Mouse (Mus musculus) thymus, postnatal 25 days (tissue): ENCODE data around the gene Ssrp1.

Experiments used
- DNase-seq: peaks from one replicate; pipeline ENCODE4 v3.0.0; 2022

Gene Ssrp1

DNA sequence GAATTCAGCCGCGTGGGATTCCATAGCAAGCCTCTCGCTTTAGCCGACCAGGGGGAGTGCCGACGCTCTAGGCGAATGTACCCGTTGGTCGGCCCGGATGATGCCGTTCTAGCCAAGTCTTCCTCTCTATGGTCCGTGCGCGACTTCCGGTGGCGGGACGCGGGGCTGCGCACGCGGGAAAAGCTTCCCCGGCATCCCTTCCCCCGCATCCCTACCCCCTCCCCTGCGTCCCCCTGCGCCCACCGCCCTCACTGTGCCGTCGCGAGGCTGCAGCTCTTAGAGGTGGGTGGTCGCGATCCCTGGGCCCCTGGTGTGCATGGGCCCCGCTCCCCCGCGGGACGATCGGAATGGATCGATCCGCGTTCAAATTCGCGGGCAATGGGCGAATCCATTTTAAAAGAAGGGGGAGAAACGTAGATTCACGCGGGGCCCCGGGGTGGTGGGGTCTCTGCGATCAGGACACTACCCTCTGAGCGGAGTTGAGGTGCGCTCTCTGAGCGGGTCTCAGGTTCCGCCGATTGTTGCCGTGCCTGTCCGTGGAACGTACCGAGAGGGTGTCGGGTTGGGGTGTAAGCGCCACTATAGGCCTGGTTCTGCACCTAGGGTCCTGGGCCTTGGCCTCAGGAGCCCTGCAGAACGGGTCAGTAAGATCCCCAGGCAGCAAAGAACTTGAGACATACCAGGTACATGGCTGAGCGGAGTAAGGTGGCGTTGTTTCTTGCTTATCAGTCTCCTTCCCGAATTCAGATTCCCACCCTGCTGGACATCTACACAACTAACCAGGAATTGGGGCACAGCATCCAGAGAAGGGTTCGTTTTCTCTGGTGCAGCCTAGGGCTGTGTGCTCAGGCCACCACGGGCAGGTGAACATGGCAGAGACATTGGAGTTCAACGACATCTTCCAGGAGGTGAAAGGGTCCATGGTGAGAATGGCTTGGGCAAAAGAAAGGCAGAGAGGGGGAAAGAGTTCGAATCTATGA, at the start of gene Ssrp1, which contains the start of gene P2rx3:
Gene Ssrp1, plus strand, starts transcription at position 188 of the 980 bp plus-strand sequence.
Gene P2rx3, minus strand, starts transcription at position 416 of the 980 bp plus-strand sequence.
- DNase-seq = peak; percentile 89

DNA sequence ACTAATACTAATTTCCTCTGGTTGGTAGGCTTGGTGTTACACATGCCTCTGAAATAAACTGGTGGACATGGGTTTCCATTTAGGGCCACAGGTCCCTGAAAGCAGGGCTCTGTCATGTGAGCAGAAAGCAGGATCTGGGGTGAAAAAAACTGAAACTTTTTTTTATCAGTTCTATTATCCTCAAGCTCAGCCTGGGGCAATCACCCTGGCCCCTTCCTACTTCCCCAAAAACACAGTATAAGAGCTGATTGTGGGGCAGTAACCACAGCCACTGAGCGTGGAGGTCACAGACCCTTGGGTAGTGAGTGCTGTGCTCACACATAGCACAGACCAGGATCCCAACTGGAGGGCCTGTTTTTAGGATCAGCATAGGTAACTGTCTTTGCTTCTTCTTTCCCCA, 49.1 kb upstream of the Ssrp1 start, which contains the start of gene Prg3:
Gene Prg3, plus strand, starts transcription at position 286 of the 400 bp plus-strand sequence.
- no peak for DNase-seq

DNA sequence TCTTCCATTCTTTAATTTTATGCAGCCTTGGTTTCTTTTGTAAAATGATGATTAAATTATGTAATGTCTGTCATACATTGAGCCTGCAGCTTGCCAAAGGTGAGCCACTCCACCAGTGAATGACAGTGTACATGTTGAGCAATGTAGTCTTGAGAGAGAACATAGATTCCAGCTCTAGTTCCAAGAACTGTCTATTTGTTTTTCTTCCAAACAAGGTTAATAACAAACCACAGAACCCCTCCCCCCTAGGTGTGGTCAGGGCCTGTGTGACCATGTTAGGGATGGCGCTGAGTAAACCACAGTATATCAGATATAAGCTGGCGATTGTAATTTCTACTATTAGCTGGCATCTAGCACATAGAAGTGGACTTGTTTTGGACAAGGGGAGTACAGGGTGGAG, 40.7 kb upstream of the Ssrp1 start:
- no peak for DNase-seq

DNA sequence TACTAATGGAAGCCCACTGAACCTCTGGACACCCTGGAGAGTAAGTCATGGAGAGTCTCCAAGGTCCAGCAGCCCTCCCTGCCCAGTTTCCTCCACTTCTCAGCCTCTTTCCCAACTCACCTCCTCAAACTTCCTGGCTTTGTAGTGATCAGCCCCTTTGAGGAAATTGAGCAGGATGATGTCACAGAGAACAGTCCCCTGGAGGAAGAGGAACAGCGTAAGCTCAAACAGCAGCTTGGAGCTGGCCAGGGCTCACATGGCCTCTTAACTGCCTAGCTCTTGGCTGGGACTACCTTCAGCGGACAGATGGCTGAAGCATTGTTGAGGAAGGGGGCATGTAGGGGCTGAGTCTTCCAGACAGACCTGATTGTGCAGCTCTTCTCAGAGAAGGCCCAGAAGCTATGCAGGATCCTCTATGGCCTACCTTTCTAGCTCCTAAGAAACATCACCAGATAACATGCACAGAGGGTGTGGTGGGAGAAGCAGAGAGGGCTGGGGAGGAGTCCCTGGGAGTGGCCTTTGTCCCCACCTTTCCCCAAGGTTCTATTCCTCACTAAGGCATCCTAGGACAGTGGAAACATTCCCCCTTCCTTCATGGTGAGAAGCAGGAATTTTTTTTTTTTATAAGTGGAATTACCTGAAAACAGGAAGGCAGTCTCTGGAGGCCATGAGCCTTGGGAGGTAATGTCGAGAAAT, 37.4 kb upstream of the Ssrp1 start:
- DNase-seq = no peak

DNA sequence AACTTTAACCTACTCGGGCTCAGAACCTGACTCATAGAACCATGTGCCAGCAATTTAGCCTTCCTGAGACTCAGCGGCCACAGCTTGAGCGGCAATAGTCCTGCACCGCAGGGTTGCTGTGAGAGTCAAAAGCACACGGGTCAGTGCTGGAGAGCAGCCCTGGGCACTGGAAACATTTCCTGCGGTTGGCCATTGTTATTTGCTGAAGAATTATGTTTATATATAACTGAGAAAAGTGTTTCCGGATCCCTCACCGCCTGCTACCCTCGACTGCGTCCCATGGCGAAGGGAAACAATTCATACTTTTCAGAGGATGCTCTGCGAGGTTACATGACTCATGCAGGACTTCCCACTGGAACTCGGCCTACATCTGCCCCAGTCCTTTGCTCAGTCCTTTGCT, 35.5 kb upstream of the Ssrp1 start:
- no peak for DNase-seq

DNA sequence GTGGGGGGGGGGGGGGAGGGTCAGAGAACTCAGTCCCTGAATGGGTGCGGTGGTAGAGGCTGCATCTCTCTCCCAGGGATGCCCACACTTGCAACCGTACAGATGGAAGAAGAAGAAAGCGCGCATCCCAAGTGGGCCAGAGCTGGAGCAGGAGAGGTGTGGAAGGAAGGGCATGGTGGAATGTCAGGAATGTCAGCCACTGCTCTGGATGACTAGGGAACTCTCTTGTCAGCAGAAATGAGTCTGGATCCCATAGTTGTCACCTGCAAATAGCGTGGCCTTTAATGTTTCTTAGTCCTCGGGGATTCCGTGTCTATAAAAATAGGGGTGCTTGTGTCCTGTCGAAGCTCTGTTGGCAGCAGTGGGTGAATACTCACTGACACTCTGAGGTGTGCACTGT, 34.5 kb upstream of the Ssrp1 start:
- no peak for DNase-seq

DNA sequence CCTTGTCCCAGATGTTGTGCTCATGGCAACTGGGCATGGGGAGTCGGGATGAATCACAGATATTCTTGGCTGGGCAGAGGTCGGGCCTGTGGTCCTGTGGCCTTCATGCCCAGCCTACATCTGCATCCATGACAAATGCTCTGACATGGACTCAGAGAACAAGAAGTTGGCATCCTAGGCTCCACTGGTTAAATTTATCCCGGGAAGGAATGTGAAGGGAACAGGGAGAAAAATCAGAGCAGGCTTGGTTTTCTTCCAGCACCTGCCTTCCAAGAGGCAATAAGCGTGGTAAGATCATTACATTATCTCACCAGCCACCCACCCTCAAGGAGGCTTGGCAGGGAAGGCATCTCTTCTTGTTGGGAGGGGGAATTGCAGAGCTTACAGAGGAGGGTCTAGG, 32.7 kb upstream of the Ssrp1 start:
- DNase-seq = no peak

DNA sequence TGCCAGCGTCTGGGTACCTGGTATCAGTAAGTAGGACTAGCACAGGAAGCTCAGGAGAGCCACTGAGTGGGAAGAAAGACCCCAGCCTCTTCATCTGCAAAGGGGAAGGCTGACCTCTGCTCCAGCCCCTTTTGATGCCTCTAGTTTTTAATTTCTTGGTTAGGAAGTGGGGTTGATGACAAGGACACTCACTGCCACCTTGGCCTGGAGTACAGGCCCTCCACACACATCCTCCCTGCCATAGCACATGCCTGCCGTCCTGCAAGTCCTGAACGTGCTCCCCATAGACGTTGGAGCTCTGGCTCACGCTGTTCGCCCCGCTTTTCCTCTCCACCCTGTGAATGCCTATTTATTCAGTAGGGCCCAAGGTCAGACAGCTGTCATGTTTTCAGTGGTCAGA, 30.4 kb upstream of the Ssrp1 start:
- DNase-seq = no peak

DNA sequence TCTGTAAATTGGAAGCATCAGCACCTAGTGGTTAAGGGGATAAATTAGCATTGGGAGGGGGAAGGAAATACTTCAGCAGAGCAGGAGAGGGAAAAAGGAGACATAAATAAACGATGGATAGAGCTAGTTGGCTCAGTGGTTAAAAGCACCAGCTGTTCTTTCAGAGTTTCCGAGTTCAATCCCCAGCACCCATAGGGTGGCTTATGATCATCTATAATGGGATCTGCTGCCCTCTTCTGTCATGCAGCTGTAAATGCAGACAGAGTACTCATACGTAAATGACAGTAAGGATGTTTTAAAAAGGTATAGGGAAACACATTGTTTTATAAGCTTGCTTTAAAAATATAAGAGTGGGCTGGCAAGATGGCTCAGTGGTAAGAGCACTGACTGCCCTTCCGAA, 29.3 kb upstream of the Ssrp1 start:
- peak; percentile 17 for DNase-seq

DNA sequence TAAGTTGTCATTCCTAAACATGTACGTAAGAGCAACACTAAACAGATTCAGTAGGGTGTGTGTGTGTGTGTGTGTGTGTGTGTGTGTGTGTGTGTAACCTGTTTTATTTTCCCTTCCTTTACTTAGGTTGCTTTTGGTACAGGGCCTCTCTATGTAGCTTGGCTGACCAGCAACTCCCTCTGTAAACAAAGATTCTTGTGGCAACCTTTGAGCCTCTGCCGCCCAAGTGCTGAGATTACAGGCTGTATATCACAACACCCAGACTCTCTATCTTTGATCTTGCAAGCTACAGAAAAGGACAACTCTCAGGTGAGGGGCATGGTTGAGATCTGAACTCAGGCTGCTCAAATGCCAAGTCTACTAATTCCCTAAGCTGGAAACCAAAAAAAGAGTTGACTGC, 27.8 kb upstream of the Ssrp1 start:
- no peak for DNase-seq

DNA sequence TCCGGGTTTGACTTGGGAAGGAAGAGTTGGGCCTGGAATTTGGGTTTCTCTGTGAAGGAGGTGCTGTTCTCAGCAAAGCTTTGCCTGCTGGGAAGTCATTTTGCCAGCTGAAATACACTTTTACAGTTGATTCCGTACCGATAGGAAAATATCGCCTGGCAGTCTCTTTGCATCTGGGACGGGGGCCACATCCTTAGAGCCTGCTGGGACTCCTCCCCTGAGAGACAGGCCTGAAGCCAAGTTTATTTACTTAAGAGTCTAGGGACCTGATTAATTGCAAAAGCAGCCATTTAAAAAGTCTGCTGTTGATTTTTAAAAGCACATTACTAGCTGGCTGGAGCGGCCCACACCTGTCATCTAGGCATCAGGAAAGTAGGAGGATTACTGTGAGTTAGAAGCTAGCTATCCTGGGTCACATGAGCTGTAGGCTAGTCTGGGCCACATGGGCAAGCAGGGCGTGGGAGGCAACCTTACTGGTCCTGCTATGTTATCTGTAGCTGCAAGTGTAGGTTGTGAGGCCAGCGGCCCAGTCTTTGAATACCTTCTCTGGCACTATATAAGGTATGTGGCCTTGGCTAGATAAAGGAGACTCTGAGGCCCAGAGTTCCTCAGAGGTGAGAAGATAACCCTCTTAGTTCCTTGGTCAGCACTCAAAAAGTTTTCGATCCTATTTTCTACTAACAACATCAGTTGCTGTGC, 25.0 kb upstream of the Ssrp1 start:
- no peak for DNase-seq

DNA sequence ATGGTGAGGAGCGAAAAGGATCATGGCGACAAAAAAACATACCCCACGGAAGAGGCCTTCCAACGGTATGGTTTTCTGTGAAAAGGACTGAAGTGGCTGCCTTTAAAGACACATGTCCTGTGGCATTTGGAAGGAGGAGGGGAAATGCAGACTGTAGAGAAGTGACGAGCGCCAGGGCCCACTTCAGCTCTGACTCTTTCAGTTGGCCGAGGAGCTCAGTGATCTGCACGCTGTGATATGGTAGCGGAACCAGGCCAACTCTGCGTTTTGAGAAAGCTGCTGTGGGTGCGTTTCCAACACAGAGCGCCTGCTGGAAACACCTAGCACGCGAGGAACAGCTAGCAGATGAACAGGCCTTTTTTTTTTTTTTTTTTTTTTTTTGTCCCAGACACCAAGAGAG, 24.4 kb upstream of the Ssrp1 start:
- no peak for DNase-seq

DNA sequence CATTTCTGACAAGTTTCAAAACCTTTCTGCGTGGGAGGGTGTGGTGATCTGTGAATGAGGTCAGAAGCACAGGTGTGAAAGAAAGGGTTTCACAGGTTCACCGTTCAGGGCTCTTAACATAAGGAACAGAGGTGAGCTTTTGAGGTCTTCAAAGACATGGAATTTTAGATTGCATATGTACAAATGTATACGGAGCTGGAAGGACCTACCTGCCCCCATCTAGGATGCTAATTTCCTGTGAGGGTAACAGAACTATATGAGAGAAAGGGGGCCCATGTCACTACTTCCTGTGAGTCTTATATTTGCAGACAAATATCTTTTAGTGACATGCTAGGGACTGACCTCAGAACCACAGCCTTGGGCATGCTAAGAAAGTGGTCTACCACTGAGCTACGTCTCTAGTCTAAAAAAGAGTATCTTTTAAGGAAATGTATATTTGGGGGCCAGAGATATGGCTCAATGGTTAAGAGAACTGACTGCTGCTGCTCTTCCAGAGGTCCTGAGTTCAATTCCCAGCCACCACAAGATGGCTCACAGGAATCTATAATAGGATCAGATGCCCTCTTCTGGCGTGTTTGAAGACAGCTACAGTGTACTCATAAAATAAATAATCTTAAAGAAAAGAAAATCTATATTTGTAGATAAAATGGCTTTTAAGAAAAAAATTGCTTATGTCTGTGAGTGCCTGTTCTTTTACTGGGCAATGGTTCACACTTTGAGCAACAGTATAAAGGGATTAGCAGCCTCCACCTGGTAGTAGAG, 23.0 kb upstream of the Ssrp1 start:
- DNase-seq = no peak

DNA sequence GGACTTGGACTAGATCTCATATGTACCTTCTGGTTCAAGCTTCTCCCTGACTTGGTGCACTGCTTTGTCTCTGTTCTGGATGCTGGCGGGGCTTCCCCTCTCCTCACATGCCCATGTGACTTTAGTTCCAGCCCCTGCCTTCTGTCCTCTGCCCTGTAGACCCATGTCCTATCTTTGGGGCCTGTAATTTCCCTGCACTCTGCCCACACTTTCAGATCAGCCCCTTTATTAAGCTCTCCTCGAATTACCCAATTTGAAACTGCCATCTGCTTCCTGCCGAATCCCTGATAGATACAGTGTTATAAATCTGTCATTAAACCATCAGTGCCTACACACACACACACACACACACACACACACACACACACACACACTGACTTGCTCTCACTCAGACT, 22.4 kb upstream of the Ssrp1 start:
- no peak for DNase-seq

DNA sequence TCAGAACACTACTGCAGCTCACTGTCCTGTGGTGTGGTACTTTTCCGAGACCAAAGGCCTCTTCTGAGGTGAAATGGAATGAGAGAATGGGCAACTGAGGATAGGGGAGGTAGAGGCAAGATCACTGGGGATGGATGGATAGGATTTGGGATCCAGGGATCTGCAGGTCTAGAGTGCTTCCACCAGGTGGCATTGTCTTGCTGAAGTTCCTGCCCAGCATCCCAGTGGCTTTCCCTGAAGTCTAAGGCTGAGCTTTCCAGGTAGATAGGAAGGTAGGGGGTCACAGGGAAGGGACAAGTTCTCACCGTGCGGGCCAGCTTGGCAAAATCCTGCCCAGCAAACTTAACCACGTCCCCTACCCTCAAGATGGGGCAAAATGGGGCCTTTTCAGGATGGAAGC, 15.0 kb upstream of the Ssrp1 start:
- no peak for DNase-seq

DNA sequence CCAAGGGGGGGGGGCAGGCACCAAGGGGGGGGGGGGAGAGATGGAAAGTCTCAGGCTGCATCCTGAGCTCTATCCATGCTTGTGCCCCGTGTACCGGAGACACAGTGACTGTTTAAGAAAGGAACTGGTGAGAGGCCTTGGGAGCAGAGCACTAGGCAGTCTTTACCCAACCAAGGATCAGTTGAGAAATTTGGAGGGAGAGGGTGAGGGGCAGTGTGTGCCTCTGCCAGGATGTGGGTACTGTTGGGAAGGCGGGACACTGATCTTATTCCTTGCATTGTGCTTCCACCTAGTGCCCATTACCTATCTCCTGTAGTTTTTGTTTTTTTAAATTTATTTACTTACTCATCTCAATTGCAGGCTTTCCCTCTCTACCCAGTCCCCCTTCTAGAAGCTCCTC, 10.9 kb upstream of the Ssrp1 start:
- no peak for DNase-seq

DNA sequence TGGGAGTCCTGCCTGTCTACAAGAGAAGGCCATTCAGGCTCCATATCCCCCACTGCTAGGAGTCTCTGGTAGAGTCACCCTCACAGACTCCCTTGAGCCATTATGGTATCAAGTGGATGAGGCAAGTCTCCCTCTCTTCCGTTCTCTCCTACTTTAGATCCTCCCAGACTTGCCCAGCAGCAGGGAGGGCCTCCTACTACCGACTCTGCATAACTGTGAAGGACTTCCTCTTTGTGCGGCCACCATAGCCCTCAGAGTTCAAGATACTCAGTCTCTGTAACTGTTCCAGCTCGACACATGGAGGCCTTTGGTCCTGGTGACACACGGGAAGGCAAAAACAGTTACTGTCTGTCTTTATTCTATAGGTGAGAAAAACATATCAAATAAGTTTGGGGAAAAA, 9.8 kb upstream of the Ssrp1 start:
- DNase-seq = no peak

DNA sequence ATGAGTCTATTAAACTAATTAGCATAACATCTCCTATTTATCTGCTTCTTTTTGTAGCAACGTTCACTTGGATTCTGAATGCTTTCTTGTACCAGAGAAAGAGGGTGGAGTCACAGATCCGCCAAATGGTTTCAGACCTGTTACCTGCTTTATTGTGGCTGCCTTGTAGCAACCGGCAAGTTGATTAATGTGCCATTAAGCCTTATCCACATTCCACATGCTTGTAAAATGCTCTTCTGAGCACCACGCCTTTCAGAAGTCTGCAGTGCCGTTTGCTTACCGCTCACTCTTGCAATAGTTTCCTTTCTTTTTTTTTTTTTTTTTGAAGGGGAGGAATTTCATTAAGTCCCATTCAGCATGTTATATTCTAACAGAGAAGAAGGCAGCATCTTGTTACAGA, 7.1 kb upstream of the Ssrp1 start:
- DNase-seq = no peak

DNA sequence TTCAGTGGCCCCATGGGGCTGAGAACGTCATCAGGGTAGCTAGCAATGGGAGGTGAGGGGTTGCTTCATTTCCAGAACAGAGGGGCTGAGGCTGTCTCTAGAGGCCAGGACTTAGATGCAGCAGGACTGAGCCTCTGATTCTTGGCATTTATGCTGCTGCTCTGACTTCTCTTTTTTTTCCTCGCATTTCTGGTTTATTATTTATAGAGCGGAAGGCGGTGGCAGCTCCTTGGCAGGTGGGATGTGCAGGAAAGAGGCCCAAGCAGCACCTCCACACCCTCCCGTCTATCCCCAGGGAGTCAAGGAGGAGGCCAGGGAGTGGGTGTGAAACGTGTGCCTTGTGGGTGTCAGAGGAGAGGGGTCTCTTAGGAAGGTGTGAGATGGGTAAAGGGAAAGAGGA, 6.0 kb upstream of the Ssrp1 start:
- DNase-seq = no peak

DNA sequence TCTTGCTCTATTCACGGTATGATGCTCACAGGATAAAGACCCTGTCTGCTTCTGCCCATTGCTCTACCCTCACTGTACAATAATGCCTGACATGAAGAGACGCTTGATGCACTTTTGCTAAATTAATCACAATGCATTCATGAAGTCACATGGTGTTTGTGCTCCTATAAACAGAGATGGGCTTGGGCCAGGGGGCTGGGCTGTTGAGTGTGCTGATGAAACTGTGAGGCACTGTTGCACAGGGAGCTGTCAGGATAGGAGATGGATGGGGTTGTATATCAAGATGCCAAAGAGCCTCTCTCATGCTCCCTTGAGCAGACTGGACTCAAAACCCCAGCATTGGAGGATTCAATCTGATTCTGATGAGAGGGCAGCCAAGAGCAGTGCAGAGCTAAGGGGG, 3.9 kb upstream of the Ssrp1 start:
- DNase-seq = no peak

DNA sequence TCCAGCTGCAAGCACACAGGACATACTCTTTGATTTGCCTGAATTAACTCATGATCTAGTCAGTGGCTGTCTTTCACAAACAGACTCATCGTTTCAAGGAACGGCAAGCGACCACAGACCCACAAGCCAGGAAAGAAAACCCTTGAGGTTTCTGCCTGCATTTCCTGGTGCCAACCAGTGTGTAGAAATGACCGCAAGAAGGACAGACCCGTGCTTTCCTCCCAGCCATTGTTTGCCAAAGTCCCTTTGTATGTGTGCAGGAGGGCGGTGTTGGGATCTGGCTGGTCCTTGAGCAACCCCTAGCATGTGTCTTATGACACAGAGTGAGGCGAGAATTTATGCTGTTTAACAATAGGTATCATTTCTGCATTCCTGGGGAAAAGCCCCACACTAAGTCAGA, 2.9 kb upstream of the Ssrp1 start:
- DNase-seq = no peak

DNA sequence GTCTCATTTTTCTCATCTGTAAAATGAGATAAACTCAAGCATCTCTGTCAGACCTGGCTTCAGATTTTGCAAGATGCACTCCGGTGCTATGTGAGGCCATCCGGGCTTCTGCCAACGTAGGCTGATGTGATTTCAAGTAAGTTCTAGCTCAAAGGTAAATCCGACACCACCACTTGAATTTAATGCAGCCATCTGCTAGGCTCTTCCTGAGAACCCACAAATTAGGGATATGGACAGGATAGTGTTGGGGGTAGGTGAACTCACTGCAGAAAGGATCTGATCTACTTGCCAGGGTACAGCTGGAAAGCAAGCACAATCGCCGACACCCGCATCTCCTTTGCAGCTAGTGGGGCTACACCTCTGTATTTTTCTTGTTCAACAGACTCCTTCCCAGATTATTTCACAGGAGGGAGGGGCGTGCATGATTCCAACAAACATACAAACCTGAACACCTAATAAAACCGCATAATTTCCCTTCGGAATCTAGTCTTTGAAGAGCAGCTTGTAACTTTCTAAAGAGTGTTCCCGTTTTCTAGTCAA, 457 bp upstream of the Ssrp1 start:
- no peak for DNase-seq
